Mouse (Mus musculus) G1E (cell line): Measurements from ENCODE around the gene Itga9.

Source experiments
- CTCF ChIP-seq: IDR thresholded peaks from 2 replicates; pipeline ENCODE4 v1.5.1; 2012; ENCODE audit warnings: low read depth, low read length, inconsistent platforms, mixed read lengths
- GATA1 ChIP-seq: IDR thresholded peaks from 2 replicates; pipeline ENCODE4 v1.6.1; 2012; ENCODE audit warnings: borderline replicate concordance, low read length, inconsistent platforms, mixed read lengths

DNA sequence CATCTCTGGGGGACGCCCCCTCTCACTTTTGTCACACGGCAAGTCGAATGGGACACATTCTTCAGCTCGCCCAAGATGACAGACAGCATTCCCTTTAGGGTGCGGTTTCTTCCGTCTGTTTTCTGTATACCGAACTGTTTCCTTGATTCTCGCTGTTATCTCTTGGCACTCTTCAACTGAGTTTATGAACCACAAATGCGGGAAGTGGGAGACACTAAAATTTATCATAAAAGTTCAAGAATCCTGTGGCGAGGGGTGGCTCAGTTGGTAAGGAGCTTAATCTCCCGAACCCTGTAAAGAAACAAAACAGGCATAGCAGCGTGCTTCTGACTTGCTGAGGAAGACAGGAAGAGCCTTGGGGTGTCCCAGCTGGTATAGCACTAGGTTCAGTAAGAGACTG is 337.9 kb downstream of the Itga9 start:
- no peak for TF ChIP-seq GATA1
- TF ChIP-seq CTCF, result no peak
